Mouse (Mus musculus) limb, embryonic 12.5 days (tissue): ENCODE results near the gene Gm11213. TPM values are rescaled to one million over a fixed set of nuclear protein-coding genes. Genes with fewer than 3 reads are reported as not detected.

Source experiments
- polyA plus RNA-seq: library from polyadenylated mRNA; unstranded; fragments of >200 nt; fragmentation: Nextera tagmentation; extraction: Ambion mirVana; gene quantifications from 2 replicates; pipeline ENCODE4 v1.2.1, GENCODE M21; 2016

Gene Gm11213
- polyA plus RNA-seq, 1 experiment from 2014 or later, result not detected

Other genes with a start within 250 kb of the Gm11213 start
- not detected in 2 replicates for gene Orm3, start 249.1 kb downstream of the Gm11213 start, polyA plus RNA-seq
- not detected in 2 replicates for gene Orm2, start 242.8 kb downstream of the Gm11213 start, polyA plus RNA-seq
- gene Akna, start 201.9 kb downstream of the Gm11213 start, polyA plus RNA-seq, result 10.0 and 11.3 TPM in 2 replicates
- 14.7 and 14.8 TPM in 2 replicates for gene Whrn, start 109.3 kb downstream of the Gm11213 start, polyA plus RNA-seq
- gene Atp6v1g1, start 60.5 kb downstream of the Gm11213 start, polyA plus RNA-seq, result 293 and 317 TPM in 2 replicates
- gene Tmem268, start 46.5 kb downstream of the Gm11213 start, polyA plus RNA-seq, result 8.8 and 11.6 TPM in 2 replicates
- gene Tex48, start 17.2 kb upstream of the Gm11213 start, polyA plus RNA-seq, result not detected in 2 replicates
- not detected in 2 replicates for gene Gm11214, start 58.1 kb upstream of the Gm11213 start, polyA plus RNA-seq
- 0.06 TPM in 1 of 2 replicates, not detected in the other for gene Tnfsf15, start 139.9 kb upstream of the Gm11213 start, polyA plus RNA-seq